Mouse (Mus musculus) CH12.LX (cell line): ENCODE results near the gene Tmem45b.

Source experiments
- CHD1 ChIP-seq: IDR thresholded peaks from 2 replicates; pipeline ENCODE4 v1.6.1; 2012; ENCODE audit warnings: low read depth, low read length, improper control_type of control experiment, inconsistent platforms
- CTCF ChIP-seq, 2 experiments: IDR thresholded peaks in 1 of 2; conservative IDR thresholded peaks in 1 of 2; 2 replicates each; pipeline ENCODE4 v1.5.1; 2011 to 2012; ENCODE audit warnings: low read depth in 2 of 2, low read length in 2 of 2, improper control_type of control experiment in 1 of 2, inconsistent platforms in 1 of 2, mild to moderate bottlenecking in 1 of 2, moderate library complexity in 1 of 2
- HCFC1 ChIP-seq: IDR thresholded peaks from 2 replicates; pipeline ENCODE4 v1.6.1; 2012; ENCODE audit warnings: low read depth, mild to moderate bottlenecking, inconsistent platforms, low read length, improper control_type of control experiment
- MXI1 ChIP-seq: IDR thresholded peaks from 2 replicates; pipeline ENCODE4 v1.6.1; 2011; ENCODE audit warnings: mild to moderate bottlenecking, low read depth, low read length, improper control_type of control experiment
- MYC ChIP-seq: IDR thresholded peaks from 2 replicates; pipeline ENCODE4 v1.6.1; 2011; ENCODE audit warnings: low read depth, mild to moderate bottlenecking, improper control_type of control experiment, low read length
- POLR2A ChIP-seq: IDR thresholded peaks from 2 replicates; pipeline ENCODE4 v1.6.1; 2011; ENCODE audit warnings: low read depth, mild to moderate bottlenecking, improper control_type of control experiment, low read length
- USF2 ChIP-seq: conservative IDR thresholded peaks from 2 replicates; pipeline ENCODE4 v1.6.1; 2011; ENCODE audit warnings: low read depth, low read length, improper control_type of control experiment
- ZC3H11A ChIP-seq: IDR thresholded peaks from 2 replicates; pipeline ENCODE4 v1.6.1; 2012; ENCODE audit warnings: low read depth, mild to moderate bottlenecking, inconsistent platforms, low read length, improper control_type of control experiment

DNA sequence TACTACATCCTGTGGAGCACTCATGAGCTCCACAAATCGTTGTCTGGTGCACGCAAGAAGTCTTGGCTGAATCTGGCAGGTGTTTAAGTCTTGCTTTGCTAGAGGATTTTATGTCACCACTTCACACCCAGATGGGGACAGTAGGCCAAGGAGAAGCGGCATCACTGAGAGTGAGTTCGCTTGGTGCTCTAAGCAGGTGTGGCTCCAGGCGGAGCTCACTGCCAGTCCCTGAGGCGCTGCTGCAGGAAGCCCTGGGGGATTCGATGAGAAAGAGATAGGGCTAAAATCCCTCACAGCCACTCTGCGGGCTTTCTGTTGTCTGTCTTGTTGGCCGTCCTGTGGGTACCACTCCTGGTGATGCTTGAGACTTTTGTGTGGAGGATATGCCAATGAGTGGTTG, 34.3 kb downstream of the Tmem45b start:
- TF ChIP-seq MXI1, result no peak
- no peak for TF ChIP-seq USF2
- no peak for TF ChIP-seq HCFC1
- no peak for TF ChIP-seq ZC3H11A
- no peak for TF ChIP-seq POLR2A
- no peak for TF ChIP-seq CTCF (conservative IDR thresholded peaks at IDR 0.05 in 1 of 2, IDR thresholded peaks at IDR 0.05 in 1 of 2; ENCODE audit: low read depth in 2 of 2, low read length in 2 of 2)
- TF ChIP-seq MYC, result no peak
- no peak for TF ChIP-seq CHD1
